Mouse (Mus musculus): ENCODE results near the gene Cd248. TPM values are rescaled to one million over a fixed set of nuclear protein-coding genes. Genes with fewer than 3 reads are reported as not detected.

Gene Cd248
- total and polyA plus RNA-seq, 2 experiments from 2014 or later = 12.5 to 16.4 TPM

GRCm38 (mm10) chr19:5045531-5045930 is 22.3 kb upstream of the Cd248 start:
- Histone ChIP-seq H3K4me1 (ENCODE audit: insufficient read depth, low read length) (peaks cover 11% of the 10 kb centered on the region), H3K27me3 (ENCODE audit: insufficient read depth, low read length) (no peaks in the 10 kb centered on the region), H3K9me3 (ENCODE audit: low read length) (no peaks in the 10 kb centered on the region), H3K9ac (replicated peaks; ENCODE audit: low read length) (no peak overlapping the region), H3K4me2 (ENCODE audit: low read depth, low read length) (no peak overlapping the region), H3K27ac (no peak overlapping the region), H3K4me3 (ENCODE audit: low read length) (no peak overlapping the region), H3K36me3 (ENCODE audit: insufficient read depth, low read length) (peaks cover 28% of the 10 kb centered on the region)
- no peak for DNase-seq (ENCODE audit: low spot score)
- 86% methylated on average over 4 of the region's 4 CpGs for WGBS
- TF ChIP-seq CTCF (IDR thresholded peaks at IDR 0.05; ENCODE audit: low read depth) = no peak
- no peak for ATAC-seq

- peaks cover 28% of the 10 kb centered on the region for H3K36me3 ChIP-seq (ENCODE audit: insufficient read depth, low read length)
- no peak for ATAC-seq
Measured at GRCm38 (mm10) chr19:5048138-5049056, 19.5 kb upstream of the Cd248 start.

GRCm38 (mm10) chr19:5049325-5049724 is 18.6 kb upstream of the Cd248 start:
- Histone ChIP-seq H3K9ac (replicated peaks; ENCODE audit: low read length) (no peak overlapping the region), H3K9me3 (ENCODE audit: low read length) (no peaks in the 10 kb centered on the region), H3K4me1 (ENCODE audit: insufficient read depth, low read length) (peaks cover 5% of the 10 kb centered on the region), H3K4me3 (ENCODE audit: low read length) (no peak overlapping the region), H3K27ac (no peak overlapping the region), H3K27me3 (ENCODE audit: insufficient read depth, low read length) (peaks cover 5% of the 10 kb centered on the region; the same call in 1 of the 2 replicates), H3K36me3 (ENCODE audit: insufficient read depth, low read length) (peaks cover 28% of the 10 kb centered on the region; the same call in 1 of the 2 replicates), H3K4me2 (ENCODE audit: low read depth, low read length) (no peak overlapping the region)
- ATAC-seq (no peak), DNase-seq (ENCODE audit: low spot score) (no peak)
- 72% methylated on average over 6 of the region's 6 CpGs for WGBS
- TF ChIP-seq CTCF (IDR thresholded peaks at IDR 0.05; ENCODE audit: low read depth) = no peak

More at GRCm38 (mm10) chr19:5048138-5049056, 19.5 kb upstream of the Cd248 start:
- Histone ChIP-seq H3K9me3 (ENCODE audit: low read length) (no peaks in the 10 kb centered on the region), H3K27ac (no peak overlapping the region), H3K9ac (replicated peaks; ENCODE audit: low read length) (no peak overlapping the region), H3K4me1 (ENCODE audit: insufficient read depth, low read length) (peaks cover 5% of the 10 kb centered on the region), H3K27me3 (ENCODE audit: insufficient read depth, low read length) (peaks cover 5% of the 10 kb centered on the region; the same call in 1 of the 2 replicates), H3K4me3 (ENCODE audit: low read length) (no peak overlapping the region), H3K4me2 (ENCODE audit: low read depth, low read length) (no peak overlapping the region)
- WGBS = 79% methylated on average over 14 of the region's 14 CpGs
- no peak for DNase-seq (ENCODE audit: low spot score)
- TF ChIP-seq CTCF (IDR thresholded peaks at IDR 0.05; ENCODE audit: low read depth) = no peak

GRCm38 (mm10) chr19:5050047-5050905 is 17.6 kb upstream of the Cd248 start, which contains the start of gene Rin1:
Gene Rin1, plus strand, starts transcription at chr19:5050481.
- Histone ChIP-seq H3K4me3 (ENCODE audit: low read length) (no peak within 1 kb of the TSS), H3K4me2 (ENCODE audit: low read depth, low read length) (peak within 1 kb of the TSS; percentile 29; the same call in 1 of the 2 replicates), H3K27me3 (ENCODE audit: insufficient read depth, low read length) (peaks cover 5% of the 10 kb centered on the region; the same call in 1 of the 2 replicates), H3K27ac (no peak within 1 kb of the TSS), H3K9me3 (ENCODE audit: low read length) (no peaks in the 10 kb centered on the region), H3K36me3 (ENCODE audit: insufficient read depth, low read length) (peaks cover 28% of the 10 kb centered on the region; the same call in 1 of the 2 replicates), H3K4me1 (ENCODE audit: insufficient read depth, low read length) (peaks cover 5% of the 10 kb centered on the region), H3K9ac (replicated peaks; ENCODE audit: low read length) (no peak within 1 kb of the TSS)
- TF ChIP-seq CTCF (IDR thresholded peaks at IDR 0.05; ENCODE audit: low read depth) = peak; percentile 67
- peak; percentile 62 for ATAC-seq
- DNase-seq (ENCODE audit: low spot score) = peak; percentile 77
- WGBS = 19% methylated on average over 14 of the region's 14 CpGs

- H3K27me3 ChIP-seq (ENCODE audit: insufficient read depth, low read length) = peaks cover 5% of the 10 kb centered on the region; the same call in 1 of the 2 replicates
- DNase-seq (ENCODE audit: low spot score) (no peak), ATAC-seq (no peak)
- no peak for TF ChIP-seq CTCF (IDR thresholded peaks at IDR 0.05; ENCODE audit: low read depth)
- H3K36me3 ChIP-seq (ENCODE audit: insufficient read depth, low read length) = peaks cover 28% of the 10 kb centered on the region; the same call in 1 of the 2 replicates
- H3K4me1 ChIP-seq (ENCODE audit: insufficient read depth, low read length) = peaks cover 5% of the 10 kb centered on the region
- WGBS = 19% methylated on average over 17 of the region's 17 CpGs
- H3K4me2 ChIP-seq (ENCODE audit: low read depth, low read length) = peak overlapping the region; percentile 29; the same call in 1 of the 2 replicates
- no peak overlapping the region for H3K4me3 ChIP-seq (ENCODE audit: low read length)
- no peak overlapping the region for H3K27ac ChIP-seq
- H3K9ac ChIP-seq (replicated peaks; ENCODE audit: low read length) = no peak overlapping the region
- H3K9me3 ChIP-seq (ENCODE audit: low read length) = no peaks in the 10 kb centered on the region
Measured at GRCm38 (mm10) chr19:5051031-5051430, 16.8 kb upstream of the Cd248 start.

GRCm38 (mm10) chr19:5051515-5051914 is 16.4 kb upstream of the Cd248 start:
- H3K4me1 ChIP-seq (ENCODE audit: insufficient read depth, low read length) = peaks cover 5% of the 10 kb centered on the region
- DNase-seq (ENCODE audit: low spot score) (no peak), ATAC-seq (no peak)
- WGBS = 56% methylated on average over 3 of the region's 3 CpGs
- TF ChIP-seq CTCF (IDR thresholded peaks at IDR 0.05; ENCODE audit: low read depth) = no peak
- peak overlapping the region; percentile 29; the same call in 1 of the 2 replicates for H3K4me2 ChIP-seq (ENCODE audit: low read depth, low read length)
- H3K36me3 ChIP-seq (ENCODE audit: insufficient read depth, low read length) = peaks cover 24% of the 10 kb centered on the region; the same call in 1 of the 2 replicates
- H3K27ac ChIP-seq = no peak overlapping the region
- H3K9me3 ChIP-seq (ENCODE audit: low read length) = no peaks in the 10 kb centered on the region
- H3K4me3 ChIP-seq (ENCODE audit: low read length) = no peak overlapping the region
- no peak overlapping the region for H3K9ac ChIP-seq (replicated peaks; ENCODE audit: low read length)
- H3K27me3 ChIP-seq (ENCODE audit: insufficient read depth, low read length) = peaks cover 5% of the 10 kb centered on the region; the same call in 1 of the 2 replicates
